Mouse (Mus musculus): ENCODE results near the gene Gm765. TPM values are rescaled to one million over a fixed set of nuclear protein-coding genes. Genes with fewer than 3 reads are reported as not detected.

Gene Gm765
- under 1 TPM in 1 of 2 experiments, not detected in 1; 0.12 TPM for total RNA-seq (2021)

GRCm38 (mm10) chr6:98342654-98343053 is at the start of gene Gm765:
TSS of gene Gm765 (minus strand) at chr6:98342754.
- no peak for DNase-seq
- intact Hi-C loops (cut with DNase I): no loop called here

GRCm38 (mm10) chr6:98385487-98385886 is 42.9 kb upstream of the Gm765 start:
- no peak for DNase-seq
- intact Hi-C loops (cut with DNase I): loop anchor here (2.0 to 10.0 kb wide), 2 partner anchors 253 to 1139 kb away; partner anchors contain the start of gene Foxp1

DNA sequence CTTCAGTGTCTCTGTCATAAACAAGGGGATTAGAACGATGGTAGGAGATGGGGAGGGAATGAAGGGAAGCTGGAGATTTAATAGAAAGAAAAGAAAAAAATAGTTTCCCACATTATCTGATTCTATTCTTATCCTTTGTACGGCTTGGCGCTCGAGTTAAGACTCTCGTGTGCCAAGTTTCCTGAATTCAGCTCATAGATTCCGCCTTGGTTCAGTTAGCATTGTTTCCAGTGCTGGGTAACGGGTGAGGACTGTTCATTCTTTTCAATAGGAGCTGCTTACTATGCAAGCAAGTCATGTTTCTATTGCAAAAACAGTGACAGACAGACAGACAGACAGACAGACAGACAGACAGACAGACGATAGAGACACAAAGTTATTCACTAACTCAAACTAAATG is 41.9 kb upstream of the Gm765 start:
- no peak for DNase-seq
- intact Hi-C loops (cut with DNase I): loop anchor here (2.0 to 10.0 kb wide), 2 partner anchors 252 to 1140 kb away; partner anchors contain the start of gene Foxp1

GRCm38 (mm10) chr6:98383411-98383810 is 40.9 kb upstream of the Gm765 start:
- intact Hi-C loops (cut with DNase I): loop anchor here (10.0 kb wide), 1 partner anchor 1141 kb away; the partner anchor contains the start of gene Foxp1
- no peak for DNase-seq

DNA sequence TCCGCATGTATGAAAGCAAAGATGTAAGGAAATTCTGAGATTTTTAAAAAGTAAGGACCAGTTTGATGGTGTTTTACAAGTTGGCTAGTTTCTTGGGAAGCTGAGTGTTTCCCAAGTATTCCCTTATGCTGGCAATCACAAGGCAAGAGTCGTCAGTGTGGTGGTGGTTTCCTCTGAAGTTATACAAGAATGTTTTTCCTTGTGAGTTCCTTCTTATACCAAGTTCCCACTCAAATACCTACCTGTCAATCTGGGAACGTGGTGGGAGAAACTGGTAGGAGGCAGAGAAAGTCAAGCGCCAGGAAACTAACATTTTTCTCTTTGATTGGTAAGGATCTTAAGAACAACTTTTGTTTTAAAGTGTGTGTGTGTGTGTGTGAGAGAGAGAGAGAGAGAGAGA is 23.6 kb upstream of the Gm765 start:
- intact Hi-C loops (cut with DNase I): no loop called here
- DNase-seq: no peak

GRCm38 (mm10) chr6:98355271-98355670 is 12.7 kb upstream of the Gm765 start:
- DNase-seq: no peak
- intact Hi-C loops (cut with DNase I): no loop called here

- intact Hi-C loops (cut with DNase I): no loop called here
- no peak for DNase-seq
Measured at GRCm38 (mm10) chr6:98353285-98353684, 10.7 kb upstream of the Gm765 start.

DNA sequence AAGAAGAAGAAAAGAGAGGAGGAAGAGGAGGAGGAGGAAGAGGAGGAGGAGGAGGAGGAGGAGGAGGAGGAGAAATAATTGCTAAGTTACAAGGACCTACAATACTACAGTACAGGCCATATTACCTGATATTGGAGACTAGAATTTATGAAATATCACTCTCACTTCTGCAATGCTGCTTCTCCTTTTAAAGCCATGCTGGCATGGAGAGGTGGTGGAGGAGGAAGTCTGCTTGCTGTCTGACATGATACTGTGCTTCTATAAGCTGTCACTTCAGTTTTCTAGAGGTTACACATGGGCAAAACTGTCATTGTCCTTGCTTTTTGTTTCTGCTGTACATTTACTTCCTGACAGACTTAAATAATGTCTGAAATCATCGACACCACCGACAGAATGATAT is 9.8 kb downstream of the Gm765 start:
- intact Hi-C loops (cut with DNase I): no loop called here
- no peak for DNase-seq

GRCm38 (mm10) chr6:98311659-98312058 is 30.9 kb downstream of the Gm765 start:
- no peak for DNase-seq
- intact Hi-C loops (cut with DNase I): no loop called here

DNA sequence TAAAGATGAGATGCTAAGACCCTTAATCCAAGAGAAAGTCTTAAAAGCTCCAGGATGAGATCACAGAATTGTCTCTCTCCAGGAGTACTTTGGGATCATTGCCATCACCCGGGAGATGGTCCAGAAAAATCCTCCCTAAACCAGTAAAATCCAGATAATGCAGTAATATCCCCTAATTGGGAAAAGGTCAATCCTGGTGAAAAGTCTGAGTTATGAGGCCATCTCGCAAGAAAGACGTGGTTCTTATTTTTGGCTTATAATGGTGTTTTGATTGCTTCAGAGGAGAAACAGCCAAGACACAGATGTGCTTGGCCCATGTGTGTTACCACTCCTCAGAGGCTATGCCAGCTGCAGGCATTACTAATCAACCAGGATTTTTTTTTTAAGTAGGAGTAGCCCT is 34.9 kb downstream of the Gm765 start:
- intact Hi-C loops (cut with DNase I): no loop called here
- no peak for DNase-seq

DNA sequence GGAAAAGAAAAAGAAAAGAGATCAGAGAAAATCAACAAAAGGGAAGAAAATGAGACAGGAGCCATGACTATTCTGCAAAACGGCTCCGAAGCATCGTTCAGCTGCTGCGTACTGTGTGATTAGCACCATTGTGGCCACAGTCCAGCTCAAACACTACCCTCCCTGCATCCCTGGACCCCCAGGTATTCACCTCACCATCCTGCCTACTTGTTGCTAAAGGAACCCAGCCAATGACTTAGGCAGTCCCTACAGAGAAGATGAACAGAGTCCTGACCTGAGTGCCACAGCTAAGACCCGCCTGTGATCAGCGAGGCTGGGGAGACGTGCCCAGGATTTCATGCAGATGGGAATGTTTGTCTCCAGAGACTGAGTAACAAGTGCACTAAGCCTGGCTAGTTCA is 35.4 kb downstream of the Gm765 start:
- intact Hi-C loops (cut with DNase I): no loop called here
- no peak for DNase-seq

GRCm38 (mm10) chr6:98292064-98292463 is 50.5 kb downstream of the Gm765 start:
- DNase-seq: no peak
- intact Hi-C loops (cut with DNase I): no loop called here

DNA sequence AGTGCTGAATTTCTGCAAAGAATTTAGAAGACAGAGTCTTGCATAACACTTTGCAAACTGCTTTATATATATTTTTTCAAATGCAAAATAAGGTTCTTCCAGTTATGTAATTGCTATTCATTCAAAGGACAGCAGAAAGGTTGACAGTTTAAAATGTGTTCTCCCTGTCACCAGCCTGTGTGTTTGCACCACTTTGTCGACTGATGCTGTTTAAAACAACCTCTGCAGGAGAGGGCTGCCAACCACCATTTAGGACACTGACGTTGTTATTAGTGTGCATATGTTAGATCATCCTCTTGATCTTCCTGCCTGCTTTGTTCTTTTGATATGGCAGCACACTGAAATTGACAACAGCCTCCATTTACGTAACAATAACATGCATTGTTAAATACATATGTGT is 54.2 kb downstream of the Gm765 start:
- DNase-seq: no peak
- intact Hi-C loops (cut with DNase I): no loop called here

DNA sequence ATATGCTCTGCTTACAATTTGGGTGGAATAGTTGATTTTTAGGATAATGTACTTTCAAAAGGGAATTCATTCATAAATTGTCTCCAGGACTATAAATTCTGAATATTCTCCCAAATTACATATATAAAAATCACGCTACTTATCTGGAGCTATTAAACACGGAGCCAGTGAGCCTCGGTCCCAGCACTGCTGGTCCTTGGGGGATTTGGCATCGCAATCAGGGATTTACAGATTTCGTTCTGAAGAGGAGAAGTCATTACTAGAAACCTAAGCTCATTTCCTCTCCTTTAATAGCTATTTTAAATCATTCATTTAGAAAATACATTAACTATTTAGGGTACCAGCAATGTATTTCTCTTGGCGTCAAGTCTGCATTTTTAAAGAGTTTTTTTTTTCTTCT is 55.0 kb downstream of the Gm765 start:
- DNase-seq: no peak
- intact Hi-C loops (cut with DNase I): no loop called here

DNA sequence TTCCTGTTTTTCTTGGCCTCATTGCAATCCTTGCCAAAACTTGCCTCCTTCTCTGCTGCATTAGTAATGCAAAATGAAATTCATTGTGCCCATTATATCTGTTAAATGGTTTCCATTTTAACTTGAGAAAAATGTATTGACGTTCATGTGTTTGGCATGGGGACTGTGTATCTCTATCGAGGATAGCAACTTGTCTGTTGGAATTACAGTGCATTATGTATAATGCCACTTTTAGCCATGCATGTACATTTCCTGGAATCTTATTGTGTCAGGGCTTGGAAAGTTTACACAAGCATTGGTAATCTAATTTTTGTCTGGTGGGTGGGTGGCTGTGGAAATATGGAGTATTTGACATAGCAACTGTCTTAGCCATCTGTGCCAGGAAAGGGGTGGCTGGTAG is 57.4 kb downstream of the Gm765 start:
- intact Hi-C loops (cut with DNase I): no loop called here
- DNase-seq: no peak

DNA sequence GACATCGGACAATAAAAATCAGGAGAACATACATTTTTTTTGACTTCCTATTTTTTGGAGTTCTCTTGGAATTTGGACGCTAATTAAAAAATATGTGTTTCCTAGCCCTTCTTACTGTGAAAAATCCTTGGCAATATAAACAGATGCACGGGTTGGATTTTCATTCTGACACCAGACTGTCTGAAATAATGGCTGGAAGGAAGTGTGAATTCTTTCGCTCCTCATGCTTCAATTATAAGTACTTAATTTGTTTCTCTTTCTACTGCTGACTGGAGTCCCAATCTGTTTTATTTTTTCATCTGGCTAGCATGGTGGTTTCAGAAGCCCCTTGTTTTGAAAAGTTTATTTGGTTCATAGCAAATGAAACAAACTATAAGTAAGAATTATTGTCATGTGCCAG is 59.8 kb downstream of the Gm765 start:
- no peak for DNase-seq
- intact Hi-C loops (cut with DNase I): no loop called here

DNA sequence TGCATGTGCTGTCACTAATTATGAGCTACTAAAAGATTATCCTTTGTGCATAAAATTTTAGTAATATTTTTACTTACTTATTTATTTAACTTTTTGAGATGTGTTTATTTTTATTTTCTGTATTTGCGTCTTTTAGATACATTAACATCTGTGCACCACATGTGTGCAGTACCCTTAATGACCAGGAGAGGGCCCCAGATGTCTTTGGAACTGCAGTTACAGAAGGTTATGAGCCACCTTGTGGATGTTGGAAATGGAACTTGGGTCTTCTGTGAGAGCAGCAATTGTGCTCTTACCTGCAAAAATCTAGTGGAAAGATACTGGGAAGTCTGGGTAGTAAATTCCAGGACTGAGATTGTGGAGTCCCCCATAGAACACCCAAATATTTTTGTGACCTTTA is 71.0 kb downstream of the Gm765 start:
- peak; percentile 61 for DNase-seq
- intact Hi-C loops (cut with DNase I): no loop called here

GRCm38 (mm10) chr6:98262961-98263360 is 79.6 kb downstream of the Gm765 start:
- no peak for DNase-seq
- intact Hi-C loops (cut with DNase I): no loop called here

- DNase-seq: no peak
- intact Hi-C loops (cut with DNase I): no loop called here
Measured at GRCm38 (mm10) chr6:98259016-98259415, 83.5 kb downstream of the Gm765 start.

- DNase-seq: no peak
- intact Hi-C loops (cut with DNase I): no loop called here
Measured at GRCm38 (mm10) chr6:98246449-98246848, 96.1 kb downstream of the Gm765 start.

DNA sequence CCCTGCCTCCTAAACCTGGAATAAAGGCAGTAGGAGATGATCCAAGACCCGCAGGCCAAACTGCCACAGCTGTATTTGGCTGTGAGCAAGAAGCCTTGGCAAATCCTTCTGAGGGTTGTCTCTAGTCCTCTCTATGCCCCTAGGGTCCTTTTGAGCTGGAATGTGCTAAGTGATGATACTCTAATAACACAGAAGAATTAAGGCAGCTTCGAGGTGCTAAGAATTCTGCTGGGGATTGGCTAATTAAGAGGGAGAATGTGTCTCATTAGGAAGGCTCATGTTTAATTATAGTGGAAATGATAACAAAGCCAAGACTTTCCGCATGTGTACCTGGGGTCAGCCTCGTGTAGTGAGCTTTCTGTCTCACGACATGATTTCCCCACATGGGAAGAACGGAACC is 99.4 kb downstream of the Gm765 start:
- intact Hi-C loops (cut with DNase I): no loop called here
- no peak for DNase-seq

GRCm38 (mm10) chr6:98240561-98241272 is 101.8 kb downstream of the Gm765 start:
- DNase-seq: no peak
- intact Hi-C loops (cut with DNase I): no loop called here

GRCm38 (mm10) chr6:98234097-98234496 is 108.5 kb downstream of the Gm765 start:
- intact Hi-C loops (cut with DNase I): no loop called here

More at GRCm38 (mm10) chr6:98234097-98234496, 108.5 kb downstream of the Gm765 start:
- DNase-seq: no peak

Data from left cerebral cortex, postnatal 4 days (tissue).